Mouse (Mus musculus): Measurements from ENCODE around the gene Mrpl49. TPM values are rescaled to one million over a fixed set of nuclear protein-coding genes. Genes with fewer than 3 reads are reported as not detected.
"Not testable (repeated sequence)": the region's sequence is repeated elsewhere in the genome, so short reads cannot be mapped to it uniquely, and the experiment has no call there.

Mrpl49 gene
- polyA plus RNA-seq, 1 experiment: 6.3 TPM

GRCm38 (mm10) chr19:6045366-6046293 is 12.0 kb downstream of the Mrpl49 start:
- Histone ChIP-seq H3K4me1 (ENCODE audit: control insufficient read depth) (peaks cover 45% of the 10 kb centered on the region), H3K36me3 (ENCODE audit: control insufficient read depth) (peaks cover 40% of the 10 kb centered on the region), H3K4me3 (replicated peaks) (peak overlapping the region; percentile 95), H3K9me3 (ENCODE audit: control insufficient read depth, low read length) (no peaks in the 10 kb centered on the region), H3K27me3 (ENCODE audit: control insufficient read depth) (no peaks in the 10 kb centered on the region)
- TF ChIP-seq GATA1 (IDR thresholded peaks at IDR 0.05; ENCODE audit: low read length) (no peak), TAL1 (IDR thresholded peaks at IDR 0.05; ENCODE audit: low read length) (no peak)

DNA sequence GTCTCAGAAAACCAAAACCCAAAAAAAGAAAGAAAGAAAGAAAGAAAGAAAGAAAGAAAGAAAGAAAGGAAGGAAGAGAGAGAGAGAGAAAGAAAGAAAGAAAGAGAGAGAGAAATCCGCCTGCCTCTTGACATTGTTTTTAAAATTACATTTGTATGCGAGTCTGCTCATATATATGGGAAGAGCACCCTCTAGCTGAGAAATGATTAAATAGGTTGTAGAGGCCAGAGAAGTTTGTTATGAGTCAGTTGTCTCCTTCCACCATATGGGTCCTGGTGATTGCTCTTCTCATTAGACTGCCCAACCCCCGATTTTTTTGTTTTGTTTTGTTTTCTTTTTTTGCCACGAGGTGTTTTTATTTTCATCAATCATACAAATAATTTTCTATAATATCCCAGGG is 13.5 kb downstream of the Mrpl49 start:
- Histone ChIP-seq H3K4me1 (ENCODE audit: control insufficient read depth) (peaks cover 34% of the 10 kb centered on the region), H3K36me3 (ENCODE audit: control insufficient read depth) (peaks cover 25% of the 10 kb centered on the region)
- not testable (repeated sequence) for H3K27me3 ChIP-seq (ENCODE audit: control insufficient read depth); H3K9me3 ChIP-seq (ENCODE audit: control insufficient read depth, low read length); H3K4me3 ChIP-seq (replicated peaks)

DNA sequence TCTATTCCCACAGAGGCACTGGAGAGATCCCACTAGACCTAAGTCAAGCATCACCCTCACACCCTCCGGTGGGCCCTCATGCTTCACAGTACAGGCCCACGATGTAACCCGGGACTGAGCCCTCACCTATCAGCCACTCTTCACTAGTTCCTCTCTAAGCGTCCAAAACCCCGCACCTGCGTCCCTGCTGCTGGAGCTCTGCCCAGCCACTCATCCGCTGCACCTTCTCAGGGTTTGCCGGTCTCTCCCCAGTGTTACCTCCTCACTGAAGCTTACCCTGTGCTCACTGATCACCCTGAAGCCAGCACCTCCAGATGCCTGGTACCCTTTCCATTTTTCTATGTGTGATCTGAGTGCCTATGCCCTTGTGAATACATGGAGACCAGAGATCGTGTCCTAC is 15.3 kb downstream of the Mrpl49 start:
- H3K27me3 ChIP-seq (ENCODE audit: control insufficient read depth): no peaks in the 10 kb centered on the region
- TF ChIP-seq TAL1 (IDR thresholded peaks at IDR 0.05; ENCODE audit: low read length) (no peak), GATA1 (IDR thresholded peaks at IDR 0.05; ENCODE audit: low read length) (no peak)
- no peak overlapping the region for H3K4me3 ChIP-seq (replicated peaks)
- peaks cover 16% of the 10 kb centered on the region for H3K4me1 ChIP-seq (ENCODE audit: control insufficient read depth)
- no peaks in the 10 kb centered on the region for H3K9me3 ChIP-seq (ENCODE audit: control insufficient read depth, low read length)
- H3K36me3 ChIP-seq (ENCODE audit: control insufficient read depth): peaks cover 7% of the 10 kb centered on the region

DNA sequence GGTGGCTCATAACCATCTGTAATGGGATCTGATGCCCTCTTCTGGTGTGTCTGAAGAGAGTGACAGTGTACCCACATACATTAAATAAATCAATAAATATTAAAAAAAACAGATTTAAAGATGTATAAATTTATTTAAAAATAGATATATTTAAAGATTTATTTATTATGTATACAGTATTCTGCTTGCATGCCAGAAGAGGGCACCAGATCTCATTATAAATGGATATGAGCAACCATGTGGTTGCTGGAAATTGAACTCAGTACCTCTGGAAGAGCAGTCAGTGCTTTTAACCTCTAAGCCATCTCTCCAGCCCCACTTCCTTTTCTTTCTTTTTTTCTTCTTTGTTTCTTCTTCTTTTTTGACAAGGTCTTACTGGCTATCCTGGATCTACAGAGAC is 17.6 kb downstream of the Mrpl49 start:
- TF ChIP-seq GATA1 (IDR thresholded peaks at IDR 0.05; ENCODE audit: low read length) (no peak), TAL1 (IDR thresholded peaks at IDR 0.05; ENCODE audit: low read length) (no peak)
- H3K36me3 ChIP-seq (ENCODE audit: control insufficient read depth): peaks cover 2% of the 10 kb centered on the region

GRCm38 (mm10) chr19:6038326-6038725 is 19.3 kb downstream of the Mrpl49 start:
- no peaks in the 10 kb centered on the region for H3K27me3 ChIP-seq (ENCODE audit: control insufficient read depth)
- peaks cover 4% of the 10 kb centered on the region for H3K4me1 ChIP-seq (ENCODE audit: control insufficient read depth)
- no peak overlapping the region for H3K4me3 ChIP-seq (replicated peaks)
- TF ChIP-seq TAL1 (IDR thresholded peaks at IDR 0.05; ENCODE audit: low read length): no peak
- no peak for TF ChIP-seq GATA1 (IDR thresholded peaks at IDR 0.05; ENCODE audit: low read length)
- H3K36me3 ChIP-seq (ENCODE audit: control insufficient read depth): no peaks in the 10 kb centered on the region; the same call in 1 of the 2 replicates
- H3K9me3 ChIP-seq (ENCODE audit: control insufficient read depth, low read length): no peaks in the 10 kb centered on the region

More for the DNA sequence above, 17.6 kb downstream of the Mrpl49 start:
- Histone ChIP-seq H3K4me3 (replicated peaks) (no peak overlapping the region), H3K9me3 (ENCODE audit: control insufficient read depth, low read length) (no peaks in the 10 kb centered on the region), H3K4me1 (ENCODE audit: control insufficient read depth) (peaks cover 9% of the 10 kb centered on the region), H3K27me3 (ENCODE audit: control insufficient read depth) (no peaks in the 10 kb centered on the region)

DNA sequence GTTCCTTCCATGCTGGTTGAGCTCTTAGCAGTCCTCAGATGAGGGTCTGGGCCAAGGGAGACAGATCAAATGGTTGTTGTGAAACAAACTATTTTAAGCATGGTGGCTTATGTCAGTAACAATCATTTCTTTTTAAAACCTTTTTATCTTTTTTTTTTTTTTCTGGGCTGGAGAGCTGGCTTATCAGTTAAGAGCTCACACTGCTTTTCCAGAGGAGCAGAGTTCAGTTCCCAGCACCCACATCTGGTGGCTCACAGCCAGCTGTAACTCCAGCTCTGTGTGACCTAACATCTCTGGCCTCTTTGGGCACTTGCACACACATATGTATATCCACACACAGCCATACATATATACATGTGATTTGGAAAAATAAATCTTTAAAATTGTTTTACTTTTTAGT is 19.9 kb downstream of the Mrpl49 start:
- peaks cover 4% of the 10 kb centered on the region for H3K4me1 ChIP-seq (ENCODE audit: control insufficient read depth)
- no peaks in the 10 kb centered on the region for H3K9me3 ChIP-seq (ENCODE audit: control insufficient read depth, low read length)
- TF ChIP-seq TAL1 (IDR thresholded peaks at IDR 0.05; ENCODE audit: low read length): no peak
- TF ChIP-seq GATA1 (IDR thresholded peaks at IDR 0.05; ENCODE audit: low read length): no peak
- H3K36me3 ChIP-seq (ENCODE audit: control insufficient read depth): no peaks in the 10 kb centered on the region; the same call in 1 of the 2 replicates
- H3K4me3 ChIP-seq (replicated peaks): no peak overlapping the region
- H3K27me3 ChIP-seq (ENCODE audit: control insufficient read depth): no peaks in the 10 kb centered on the region

GRCm38 (mm10) chr19:6035966-6036585 is 21.5 kb downstream of the Mrpl49 start:
- H3K9me3 ChIP-seq (ENCODE audit: control insufficient read depth, low read length): no peaks in the 10 kb centered on the region
- no peak for TF ChIP-seq TAL1 (IDR thresholded peaks at IDR 0.05; ENCODE audit: low read length)
- no peak for TF ChIP-seq GATA1 (IDR thresholded peaks at IDR 0.05; ENCODE audit: low read length)
- H3K36me3 ChIP-seq (ENCODE audit: control insufficient read depth): no peaks in the 10 kb centered on the region
- H3K4me3 ChIP-seq (replicated peaks): no peak overlapping the region
- peaks cover 1% of the 10 kb centered on the region; the same call in 1 of the 2 replicates for H3K4me1 ChIP-seq (ENCODE audit: control insufficient read depth)
- H3K27me3 ChIP-seq (ENCODE audit: control insufficient read depth): no peaks in the 10 kb centered on the region

- no peak for TF ChIP-seq GATA1 (IDR thresholded peaks at IDR 0.05; ENCODE audit: low read length)
- TF ChIP-seq TAL1 (IDR thresholded peaks at IDR 0.05; ENCODE audit: low read length): no peak
- Histone ChIP-seq H3K9me3 (ENCODE audit: control insufficient read depth, low read length) (no peaks in the 10 kb centered on the region), H3K4me3 (replicated peaks) (no peak overlapping the region), H3K27me3 (ENCODE audit: control insufficient read depth) (no peaks in the 10 kb centered on the region; the same call in 1 of the 2 replicates), H3K36me3 (ENCODE audit: control insufficient read depth) (no peaks in the 10 kb centered on the region), H3K4me1 (ENCODE audit: control insufficient read depth) (peaks cover 10% of the 10 kb centered on the region)
Measured at GRCm38 (mm10) chr19:6030520-6031280, 26.9 kb downstream of the Mrpl49 start.

GRCm38 (mm10) chr19:6029426-6029825 is 28.2 kb downstream of the Mrpl49 start:
- no peaks in the 10 kb centered on the region for H3K36me3 ChIP-seq (ENCODE audit: control insufficient read depth)
- no peak overlapping the region for H3K4me3 ChIP-seq (replicated peaks)
- no peaks in the 10 kb centered on the region for H3K9me3 ChIP-seq (ENCODE audit: control insufficient read depth, low read length)
- H3K27me3 ChIP-seq (ENCODE audit: control insufficient read depth): no peaks in the 10 kb centered on the region; the same call in 1 of the 2 replicates
- TF ChIP-seq TAL1 (IDR thresholded peaks at IDR 0.05; ENCODE audit: low read length) (no peak), GATA1 (IDR thresholded peaks at IDR 0.05; ENCODE audit: low read length) (no peak)
- H3K4me1 ChIP-seq (ENCODE audit: control insufficient read depth): peaks cover 9% of the 10 kb centered on the region

Measured in erythroblast, embryonic 14.5 days (primary cell).